Mouse (Mus musculus) adrenal gland, postnatal 0 days (tissue): ENCODE measurements around the gene Olfr1228. TPM values are rescaled to one million over a fixed set of nuclear protein-coding genes. Genes with fewer than 3 reads are reported as not detected.

Experiments used
- polyA plus RNA-seq: library from polyadenylated mRNA; unstranded; fragments of >200 nt; fragmentation: Nextera tagmentation; extraction: Ambion mirVana; gene quantifications from 2 replicates; pipeline ENCODE4 v1.2.1, GENCODE M21; 2015

The Olfr1228 gene
- polyA plus RNA-seq: not detected in 2 replicates

DNA sequence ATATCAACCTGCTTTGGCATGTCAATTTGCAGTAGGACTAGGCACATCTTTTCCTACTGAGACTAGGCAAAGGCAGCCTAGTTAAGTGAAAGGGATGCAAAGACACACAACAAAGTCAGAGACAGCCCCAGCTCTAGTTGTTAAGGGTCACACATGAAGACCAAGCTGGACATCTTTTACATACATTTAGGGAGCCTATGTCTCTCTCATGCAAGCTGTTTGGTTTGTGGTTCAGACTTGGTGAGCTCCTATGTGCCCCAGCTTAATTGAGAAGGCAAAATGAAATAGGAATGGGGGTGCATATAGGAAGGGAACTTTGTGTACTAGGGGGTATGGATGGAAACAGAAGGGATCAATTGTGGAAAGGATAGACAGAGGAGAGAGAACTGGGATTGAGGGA lies at the start of gene Olfr1228:
TSS of gene Olfr1228 (minus strand) at position 101 of the 400 bp plus-strand sequence.

DNA sequence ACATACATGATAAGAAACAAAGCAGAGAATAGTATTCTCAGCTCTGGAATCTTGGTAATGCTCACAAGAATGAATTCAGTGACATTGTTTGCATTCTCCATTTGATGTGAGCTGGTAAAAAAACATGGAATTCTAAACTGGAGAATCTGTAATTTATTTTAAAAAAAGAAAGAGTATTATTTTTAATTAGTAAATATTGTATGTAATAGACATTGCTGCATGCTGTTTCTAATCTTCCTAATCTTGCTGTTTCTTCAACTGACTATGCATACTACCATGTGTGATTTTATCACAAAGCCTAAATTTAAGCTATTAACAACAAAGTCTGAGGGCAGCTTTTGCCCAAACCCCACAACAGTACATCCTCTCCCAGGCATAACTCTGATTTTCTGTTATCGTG lies 43.3 kb upstream of the Olfr1228 start, which contains the start of gene Olfr1230:
TSS of gene Olfr1230 (minus strand) at position 101 of the 400 bp plus-strand sequence.

DNA sequence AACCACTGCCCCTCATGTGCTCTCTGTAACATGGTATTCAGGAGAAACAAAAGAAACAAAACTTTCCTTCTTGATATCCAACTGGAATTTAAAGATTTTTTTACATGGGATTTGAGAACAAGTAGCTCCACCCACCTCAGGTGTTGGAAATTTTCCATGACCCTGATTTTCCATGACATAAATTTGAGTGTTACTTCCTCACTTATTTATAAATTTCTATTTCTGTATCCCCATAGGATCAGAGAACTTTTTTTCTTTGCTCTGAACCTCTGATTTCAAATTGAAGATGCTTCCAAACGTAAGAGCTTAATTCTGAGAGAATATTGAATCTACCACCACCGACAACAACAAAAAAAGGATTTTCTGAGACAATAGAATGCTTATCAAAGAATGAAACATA lies 34.1 kb upstream of the Olfr1228 start, which contains the start of gene Olfr1229:
TSS of gene Olfr1229 (minus strand) at position 101 of the 400 bp plus-strand sequence.

DNA sequence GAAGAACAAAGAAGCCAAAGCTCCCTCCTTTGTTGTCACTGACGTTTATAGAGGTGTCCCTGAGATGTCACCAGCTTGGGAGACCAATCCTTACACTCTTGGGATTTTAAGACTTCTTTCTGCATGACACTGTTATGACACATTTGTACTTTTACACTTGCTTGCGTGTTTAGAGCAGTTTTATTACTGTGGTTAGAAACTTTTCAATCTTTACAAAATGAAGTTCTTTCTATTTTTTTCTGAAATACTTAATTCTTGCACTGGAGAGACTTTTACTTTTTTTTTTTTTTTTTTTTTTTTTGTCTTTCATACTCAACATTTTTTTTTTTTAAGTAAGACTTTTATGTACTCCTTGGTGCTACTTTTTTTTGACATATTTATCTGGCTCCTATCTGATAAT lies 53.9 kb downstream of the Olfr1228 start, which contains the start of gene Olfr1226:
TSS of gene Olfr1226 (minus strand) at position 101 of the 400 bp plus-strand sequence.

Other genes with a start within 250 kb of the Olfr1228 start
- gene Olfr1215, start 247.1 kb downstream of the Olfr1228 start, polyA plus RNA-seq: not detected in 2 replicates
- gene Olfr1216, start 235.7 kb downstream of the Olfr1228 start, polyA plus RNA-seq: not detected in 2 replicates
- not detected in 2 replicates for gene Olfr1217, start 222.0 kb downstream of the Olfr1228 start, polyA plus RNA-seq
- gene Olfr1218, start 192.9 kb downstream of the Olfr1228 start, polyA plus RNA-seq: not detected in 2 replicates
- gene Olfr1219, start 170.5 kb downstream of the Olfr1228 start, polyA plus RNA-seq: not detected in 2 replicates
- not detected in 2 replicates for gene Olfr1220, start 147.2 kb downstream of the Olfr1228 start, polyA plus RNA-seq
- gene Olfr1221, start 136.8 kb downstream of the Olfr1228 start, polyA plus RNA-seq: not detected in 2 replicates
- not detected in 2 replicates for gene Olfr1222, start 121.0 kb downstream of the Olfr1228 start, polyA plus RNA-seq
- not detected in 2 replicates for gene Olfr1223, start 102.5 kb downstream of the Olfr1228 start, polyA plus RNA-seq
- gene Olfr1224-ps1, start 90.0 kb downstream of the Olfr1228 start, polyA plus RNA-seq: not detected in 2 replicates
- not detected in 2 replicates for gene Olfr1225, start 79.4 kb downstream of the Olfr1228 start, polyA plus RNA-seq
- not detected in 2 replicates for gene Olfr1226, start 54.0 kb downstream of the Olfr1228 start, polyA plus RNA-seq
- gene Olfr1229, start 34.0 kb upstream of the Olfr1228 start, polyA plus RNA-seq: not detected in 2 replicates
- not detected in 2 replicates for gene Olfr1230, start 43.2 kb upstream of the Olfr1228 start, polyA plus RNA-seq
- not detected in 2 replicates for gene Olfr1231, start 53.0 kb upstream of the Olfr1228 start, polyA plus RNA-seq
- gene Olfr1232, start 75.6 kb upstream of the Olfr1228 start, polyA plus RNA-seq: not detected in 2 replicates
- not detected in 2 replicates for gene Olfr1233, start 88.3 kb upstream of the Olfr1228 start, polyA plus RNA-seq
- gene Olfr1234, start 110.8 kb upstream of the Olfr1228 start, polyA plus RNA-seq: not detected in 2 replicates
- not detected in 2 replicates for gene Olfr1238, start 155.6 kb upstream of the Olfr1228 start, polyA plus RNA-seq
- not detected in 2 replicates for gene Olfr1239, start 166.3 kb upstream of the Olfr1228 start, polyA plus RNA-seq
- not detected in 2 replicates for gene Olfr1240, start 188.9 kb upstream of the Olfr1228 start, polyA plus RNA-seq
- not detected in 2 replicates for gene Olfr1241, start 233.1 kb upstream of the Olfr1228 start, polyA plus RNA-seq
- gene Olfr1242, start 244.3 kb upstream of the Olfr1228 start, polyA plus RNA-seq: not detected in 2 replicates